Mouse (Mus musculus) midbrain, embryonic 15.5 days (tissue): ENCODE results near the gene Nedd9. TPM values are rescaled to one million over a fixed set of nuclear protein-coding genes. Genes with fewer than 3 reads are reported as not detected.

Experiments used
- ATAC-seq: fragments of 200-750 bp; cut with Nextera tagmentation; replicated peaks from 2 replicates; pipeline ENCODE4 v1.8.0; 2017; ENCODE audit warnings: moderate TSS enrichment
- H3K27ac ChIP-seq: fragments of 300-500 bp; sonication (generic); 2 replicates; pipeline ENCODE4 v1.5.1; 2015; ENCODE audit warnings: mild to moderate bottlenecking, inconsistent platforms
- H3K27me3 ChIP-seq: fragments of 300-500 bp; sonication (generic); replicated peaks from 2 replicates; pipeline ENCODE4 v1.6.1; 2015; ENCODE audit warnings: inconsistent platforms
- H3K36me3 ChIP-seq: fragments of 300-500 bp; sonication (generic); replicated peaks from 2 replicates; pipeline ENCODE4 v1.6.1; 2015; ENCODE audit warnings: inconsistent platforms
- H3K4me1 ChIP-seq: fragments of 300-500 bp; sonication (generic); 2 replicates; pipeline ENCODE4 v1.6.1; 2015; ENCODE audit warnings: inconsistent platforms
- H3K4me2 ChIP-seq: fragments of 300-500 bp; sonication (generic); 2 replicates; pipeline ENCODE4 v1.6.1; 2015; ENCODE audit warnings: inconsistent platforms, mild to moderate bottlenecking, moderate library complexity
- H3K4me3 ChIP-seq: fragments of 300-500 bp; sonication (generic); 2 replicates; pipeline ENCODE4 v1.5.1; 2015; ENCODE audit warnings: mild to moderate bottlenecking, inconsistent platforms
- H3K9ac ChIP-seq: fragments of 300-500 bp; sonication (generic); 2 replicates; pipeline ENCODE4 v1.6.1; 2015; ENCODE audit warnings: mild to moderate bottlenecking, inconsistent platforms
- H3K9me3 ChIP-seq: fragments of 300-500 bp; sonication (generic); 2 replicates; pipeline ENCODE4 v1.6.1; 2016; ENCODE audit warnings: inconsistent platforms
- WGBS: fragments of 180-500 bp; shearing (Covaris S2); methylation state at CpG from one replicate; pipeline ENCODE4 v1.1.7; 2015; ENCODE audit warnings: mixed read lengths; 5-methylcytosine and 5-hydroxymethylcytosine counted together
- polyA plus RNA-seq: library from polyadenylated mRNA; unstranded; fragments of >200 nt; fragmentation: Nextera tagmentation; extraction: Ambion mirVana; gene quantifications from 2 replicates; pipeline ENCODE4 v1.2.1, GENCODE M21; 2015

Nedd9 gene
- polyA plus RNA-seq, 1 experiment from 2014 or later: 13.3 TPM

DNA sequence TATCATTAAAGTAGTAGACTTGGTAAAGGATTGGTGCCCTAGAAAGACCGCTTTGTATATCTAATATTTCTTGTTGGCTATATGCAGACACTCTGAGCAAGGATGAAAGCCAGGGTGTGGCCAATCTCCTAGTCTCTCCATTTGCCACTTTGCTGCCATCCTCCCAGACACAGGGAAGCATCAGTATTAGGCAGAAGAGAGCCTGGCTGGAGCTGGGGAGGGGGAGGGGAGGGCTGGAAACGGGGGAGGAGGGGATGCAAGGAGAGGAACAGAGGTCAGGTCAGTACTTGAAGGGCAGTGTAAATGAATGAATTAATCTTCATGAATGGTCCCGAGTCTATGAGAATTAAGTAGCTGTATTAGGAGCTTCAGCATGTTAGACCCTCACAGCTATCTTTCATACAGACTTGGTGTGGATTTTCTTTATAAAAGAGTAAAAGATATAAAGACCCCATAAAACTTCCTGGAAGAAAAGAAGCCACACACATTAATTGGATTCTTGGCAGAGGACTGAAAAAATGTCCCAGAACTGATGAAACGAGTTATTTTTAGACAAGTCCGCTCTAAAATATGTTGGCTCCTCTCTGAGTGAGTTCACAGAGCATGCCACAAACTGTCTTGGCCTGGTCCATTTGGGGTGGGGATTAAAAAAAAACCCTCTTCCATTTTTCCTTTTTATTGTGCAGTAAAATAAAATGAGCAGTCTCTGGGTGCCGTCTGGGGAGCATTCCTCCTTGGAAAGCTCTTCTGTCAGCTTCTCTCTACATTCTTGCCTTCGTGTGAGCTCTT lies 23.7 kb upstream of the Nedd9 start:
- Histone ChIP-seq H3K4me3 (no peak overlapping the region), H3K4me1 (no peaks in the 10 kb centered on the region), H3K4me2 (no peak overlapping the region), H3K9me3 (no peaks in the 10 kb centered on the region), H3K27me3 (no peaks in the 10 kb centered on the region), H3K9ac (no peak overlapping the region), H3K27ac (no peak overlapping the region), H3K36me3 (no peaks in the 10 kb centered on the region)
- 53% methylated on average over 7 of the region's 7 CpGs for WGBS
- ATAC-seq: no peak

DNA sequence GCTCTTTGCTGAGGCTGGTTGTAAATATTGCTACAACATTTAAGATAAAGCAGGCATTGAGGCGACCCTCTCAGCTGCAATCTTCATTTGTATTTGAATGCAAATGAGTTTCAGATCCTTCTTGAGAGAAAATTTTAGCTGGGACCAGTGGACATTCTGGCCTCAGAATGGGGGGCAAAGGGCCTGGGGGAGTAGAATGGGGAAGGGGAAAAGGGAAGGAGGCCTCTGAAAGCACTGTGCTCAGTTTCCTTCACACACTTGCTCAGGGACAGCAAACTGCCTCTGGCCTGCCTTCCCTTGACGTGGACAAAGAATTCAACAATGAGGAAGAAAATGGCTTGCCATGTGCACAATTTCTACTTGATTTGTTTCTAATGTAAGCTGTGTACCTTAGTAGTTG lies 18.4 kb upstream of the Nedd9 start:
- Histone ChIP-seq H3K4me1 (no peaks in the 10 kb centered on the region), H3K4me2 (no peak overlapping the region), H3K9ac (no peak overlapping the region), H3K36me3 (no peaks in the 10 kb centered on the region), H3K27ac (no peak overlapping the region), H3K27me3 (no peaks in the 10 kb centered on the region), H3K9me3 (no peaks in the 10 kb centered on the region), H3K4me3 (no peak overlapping the region)
- ATAC-seq: no peak
- 57% methylated on average over 2 of the region's 2 CpGs for WGBS

DNA sequence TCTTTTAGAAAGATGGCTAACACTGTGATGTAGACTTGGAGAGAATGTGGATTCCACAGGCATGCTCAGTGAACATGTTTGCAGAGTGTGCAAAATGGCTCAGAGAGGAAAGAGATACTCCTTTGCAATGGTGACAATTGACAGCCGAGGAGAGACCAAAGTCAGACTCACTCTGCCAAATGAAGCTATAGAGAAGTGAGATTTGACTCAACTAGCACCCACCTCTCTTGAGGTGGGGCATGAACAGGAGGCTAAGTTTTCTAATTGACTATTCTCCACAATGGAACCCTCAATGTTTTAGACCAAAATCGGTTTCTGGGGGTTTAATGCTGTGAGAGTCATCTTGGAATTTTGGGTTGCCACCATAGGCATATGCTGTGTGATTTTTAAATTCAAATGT lies 17.8 kb upstream of the Nedd9 start:
- 81% methylated on average over 2 of the region's 2 CpGs for WGBS
- no peak for ATAC-seq
- H3K27me3 ChIP-seq: no peaks in the 10 kb centered on the region
- no peak overlapping the region for H3K9ac ChIP-seq
- H3K36me3 ChIP-seq: no peaks in the 10 kb centered on the region
- no peak overlapping the region for H3K27ac ChIP-seq
- H3K4me1 ChIP-seq: no peaks in the 10 kb centered on the region
- H3K4me2 ChIP-seq: no peak overlapping the region
- no peak overlapping the region for H3K4me3 ChIP-seq
- no peaks in the 10 kb centered on the region for H3K9me3 ChIP-seq

GRCm38 (mm10) chr13:41504448-41504847 lies 17.3 kb upstream of the Nedd9 start:
- Histone ChIP-seq H3K9ac (no peak overlapping the region), H3K4me3 (no peak overlapping the region), H3K27ac (no peak overlapping the region), H3K4me2 (no peak overlapping the region), H3K9me3 (no peaks in the 10 kb centered on the region), H3K27me3 (no peaks in the 10 kb centered on the region), H3K36me3 (no peaks in the 10 kb centered on the region), H3K4me1 (no peaks in the 10 kb centered on the region)
- 88% methylated on average over 2 of the region's 2 CpGs for WGBS
- no peak for ATAC-seq

- Histone ChIP-seq H3K4me3 (no peak overlapping the region), H3K9ac (no peak overlapping the region), H3K9me3 (no peaks in the 10 kb centered on the region), H3K27me3 (no peaks in the 10 kb centered on the region), H3K36me3 (no peaks in the 10 kb centered on the region), H3K4me1 (no peaks in the 10 kb centered on the region), H3K4me2 (no peak overlapping the region), H3K27ac (no peak overlapping the region)
- no peak for ATAC-seq
- WGBS: 87% methylated on average over 2 of the region's 2 CpGs
These were observed 15.7 kb upstream of the Nedd9 start for GRCm38 (mm10) chr13:41502917-41503301.

- Histone ChIP-seq H3K4me3 (no peak overlapping the region), H3K9me3 (no peaks in the 10 kb centered on the region), H3K9ac (no peak overlapping the region), H3K4me2 (no peak overlapping the region), H3K27ac (no peak overlapping the region), H3K36me3 (no peaks in the 10 kb centered on the region), H3K4me1 (no peaks in the 10 kb centered on the region), H3K27me3 (no peaks in the 10 kb centered on the region)
- ATAC-seq: no peak
- WGBS: 69% methylated on average over 12 of the region's 12 CpGs
These were observed 15.2 kb upstream of the Nedd9 start for GRCm38 (mm10) chr13:41502136-41502916.

DNA sequence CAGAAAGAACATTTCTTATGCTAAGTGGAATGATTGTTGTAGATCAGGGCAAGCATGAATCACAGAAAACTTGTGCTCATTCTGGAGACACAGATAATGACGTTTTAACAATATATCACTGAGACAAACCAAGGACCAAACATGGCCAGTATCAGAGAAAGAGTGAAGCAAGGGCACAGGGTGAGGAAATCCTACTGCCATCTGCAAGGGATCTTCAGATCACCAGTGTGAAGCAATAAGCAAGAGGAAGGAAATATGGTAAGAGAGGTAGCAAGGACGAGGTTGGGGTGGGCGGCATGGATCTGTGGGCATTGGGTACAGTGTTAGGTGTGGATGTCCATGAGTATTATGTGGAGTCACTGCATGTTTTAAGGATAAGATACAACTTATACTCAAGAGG lies 13.6 kb upstream of the Nedd9 start:
- Histone ChIP-seq H3K27ac (no peak overlapping the region), H3K36me3 (no peaks in the 10 kb centered on the region), H3K4me1 (no peaks in the 10 kb centered on the region), H3K9ac (no peak overlapping the region), H3K4me3 (no peak overlapping the region), H3K9me3 (no peaks in the 10 kb centered on the region), H3K27me3 (no peaks in the 10 kb centered on the region), H3K4me2 (no peak overlapping the region)
- ATAC-seq: no peak
- WGBS: 95% methylated on average over 3 of the region's 3 CpGs

- WGBS: 77% methylated on average over 2 of the region's 2 CpGs
- Histone ChIP-seq H3K9me3 (no peaks in the 10 kb centered on the region), H3K4me2 (no peak overlapping the region), H3K27me3 (no peaks in the 10 kb centered on the region), H3K9ac (no peak overlapping the region), H3K36me3 (no peaks in the 10 kb centered on the region), H3K4me3 (no peak overlapping the region), H3K4me1 (no peaks in the 10 kb centered on the region), H3K27ac (no peak overlapping the region)
- ATAC-seq: no peak
These were observed 11.5 kb upstream of the Nedd9 start for GRCm38 (mm10) chr13:41498611-41499121.

DNA sequence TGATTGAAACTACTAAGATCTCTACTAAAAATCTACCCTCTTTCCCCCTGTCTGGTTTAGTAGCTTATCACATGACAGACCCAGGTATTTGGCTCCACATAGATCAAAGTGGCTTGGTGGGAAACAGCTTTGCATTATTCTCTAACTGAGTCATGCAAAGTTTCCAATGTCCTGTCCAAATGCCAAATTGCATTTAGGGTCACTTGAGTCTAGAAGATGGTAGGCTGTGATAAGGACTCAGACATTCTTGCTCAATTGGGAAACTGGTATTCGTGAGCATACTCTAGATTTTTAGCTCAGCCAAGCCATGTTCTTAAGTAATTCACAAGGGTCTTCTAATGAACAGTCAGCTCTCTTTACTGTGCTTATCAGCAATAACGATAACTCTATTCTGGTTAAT lies 7.5 kb upstream of the Nedd9 start:
- ATAC-seq: no peak
- Histone ChIP-seq H3K9ac (no peak overlapping the region), H3K4me3 (no peak overlapping the region), H3K36me3 (no peaks in the 10 kb centered on the region), H3K4me2 (no peak overlapping the region), H3K9me3 (no peaks in the 10 kb centered on the region), H3K27ac (no peak overlapping the region), H3K4me1 (no peaks in the 10 kb centered on the region), H3K27me3 (no peaks in the 10 kb centered on the region)
- WGBS: 92% methylated on average over 2 of the region's 2 CpGs

DNA sequence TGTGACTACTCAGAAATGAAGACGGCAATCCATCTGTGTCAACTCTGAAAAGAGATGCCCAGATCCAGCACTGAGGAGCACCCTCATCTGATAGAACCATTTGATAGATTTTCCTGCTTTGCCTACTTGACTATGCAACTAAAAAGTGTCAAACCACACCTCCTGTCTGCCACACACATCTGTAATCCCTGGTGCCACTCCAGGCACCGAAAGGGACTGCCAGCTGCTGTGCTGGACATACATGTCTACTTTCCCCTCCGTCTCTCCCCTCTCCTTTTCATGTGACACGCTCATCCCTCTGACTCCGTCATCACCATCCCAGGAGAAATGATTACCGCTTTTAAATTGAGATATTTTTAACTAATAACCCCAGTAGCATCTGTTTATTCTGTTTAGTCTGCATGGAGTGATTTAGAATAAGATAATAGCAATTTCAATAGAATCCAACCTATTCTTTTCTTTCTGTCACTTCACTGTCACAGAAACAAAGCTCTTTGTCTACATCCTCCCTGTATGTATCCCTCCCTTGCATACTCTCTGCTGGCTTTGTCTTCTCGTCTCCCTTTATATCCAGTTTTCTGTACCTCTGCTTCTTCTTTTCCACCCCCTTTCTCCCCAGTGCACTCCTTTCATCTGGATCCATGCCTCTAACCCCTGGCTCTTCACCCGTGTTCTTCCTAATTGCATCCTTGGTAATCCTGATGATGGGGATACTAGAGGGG lies 5.0 kb upstream of the Nedd9 start:
- no peak overlapping the region for H3K4me3 ChIP-seq
- WGBS: 49% methylated on average over 8 of the region's 8 CpGs
- H3K36me3 ChIP-seq: no peaks in the 10 kb centered on the region
- no peaks in the 10 kb centered on the region for H3K4me1 ChIP-seq
- H3K4me2 ChIP-seq: no peak overlapping the region
- no peak overlapping the region for H3K9ac ChIP-seq
- H3K27ac ChIP-seq: no peak overlapping the region
- H3K9me3 ChIP-seq: no peaks in the 10 kb centered on the region
- no peaks in the 10 kb centered on the region for H3K27me3 ChIP-seq
- ATAC-seq: no peak

DNA sequence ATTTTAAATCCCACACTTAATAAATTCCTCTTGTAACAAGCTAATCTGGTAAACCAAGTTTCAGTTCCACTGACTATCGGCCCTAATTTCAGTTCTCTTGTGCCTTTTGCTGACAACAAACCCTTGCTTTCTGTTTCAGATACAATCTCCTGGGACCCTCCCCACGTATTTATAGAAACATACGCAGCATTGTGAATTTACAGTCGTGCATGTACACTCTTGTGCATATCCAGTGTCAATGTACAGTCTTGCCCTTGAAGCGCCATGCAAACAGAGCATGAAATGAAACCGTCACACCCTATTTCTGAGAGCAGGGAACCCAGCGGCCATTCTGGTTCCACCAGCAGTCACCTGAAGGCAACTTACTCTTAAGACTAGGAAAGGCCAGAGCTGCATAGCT lies 4.4 kb upstream of the Nedd9 start:
- ATAC-seq: no peak
- Histone ChIP-seq H3K4me2 (no peak overlapping the region), H3K9me3 (no peaks in the 10 kb centered on the region), H3K36me3 (no peaks in the 10 kb centered on the region), H3K4me3 (no peak overlapping the region), H3K9ac (no peak overlapping the region), H3K4me1 (no peaks in the 10 kb centered on the region), H3K27ac (no peak overlapping the region), H3K27me3 (no peaks in the 10 kb centered on the region)
- 86% methylated on average over 7 of the region's 7 CpGs for WGBS

GRCm38 (mm10) chr13:41490282-41490681 lies 3.1 kb upstream of the Nedd9 start:
- WGBS: 86% methylated on average over 8 of the region's 8 CpGs
- no peaks in the 10 kb centered on the region for H3K36me3 ChIP-seq
- ATAC-seq: no peak

More at GRCm38 (mm10) chr13:41490282-41490681, 3.1 kb upstream of the Nedd9 start:
- Histone ChIP-seq H3K27ac (no peak overlapping the region), H3K4me2 (no peak overlapping the region), H3K27me3 (no peaks in the 10 kb centered on the region), H3K9ac (no peak overlapping the region), H3K9me3 (no peaks in the 10 kb centered on the region), H3K4me1 (no peaks in the 10 kb centered on the region), H3K4me3 (no peak overlapping the region)
